Mouse (Mus musculus) heart, adult 2 months (tissue): ENCODE results near the gene Endov. TPM values are rescaled to one million over a fixed set of nuclear protein-coding genes. Genes with fewer than 3 reads are reported as not detected.

Experiments used
- DNase-seq, 2 experiments: peaks; one replicate each; pipeline ENCODE4 v3.0.0; 2021
- H3K27ac ChIP-seq: fragments of 200-600 bp; 2 replicates; pipeline ENCODE4 v1.8.1; 2022
- H3K27me3 ChIP-seq: fragments of 200-500 bp; 2 replicates; pipeline ENCODE4 v1.6.1; 2012; ENCODE audit warnings: mild to moderate bottlenecking, low read length, inconsistent platforms, mixed read lengths; ENCODE audit not compliant: control insufficient read depth, insufficient read depth
- H3K36me3 ChIP-seq: fragments of 200-500 bp; 2 replicates; pipeline ENCODE4 v1.6.1; 2012; ENCODE audit warnings: low read length, inconsistent platforms; ENCODE audit not compliant: control insufficient read depth, insufficient read depth
- H3K4me1 ChIP-seq: fragments of 200-500 bp; 2 replicates; pipeline ENCODE4 v1.6.1; 2011; ENCODE audit warnings: low read length; ENCODE audit not compliant: control insufficient read depth, insufficient read depth
- H3K4me3 ChIP-seq: fragments of 200-600 bp; 2 replicates; pipeline ENCODE4 v1.8.1; 2022
- H3K79me2 ChIP-seq: fragments of 200-500 bp; replicated peaks from 2 replicates; pipeline ENCODE4 v1.6.1; 2012; ENCODE audit warnings: mild to moderate bottlenecking, inconsistent platforms, low read length, moderate library complexity, mixed read lengths; ENCODE audit not compliant: control insufficient read depth, insufficient read depth
- H3K9ac ChIP-seq: fragments of 200-500 bp; 2 replicates; pipeline ENCODE4 v1.6.1; 2012; ENCODE audit warnings: low read depth, mild to moderate bottlenecking, control low read depth, inconsistent platforms, low read length, mixed read lengths
- CTCF ChIP-seq: fragments of 200-600 bp; IDR thresholded peaks from 2 replicates; pipeline ENCODE4 v1.8.1; 2022; ENCODE audit warnings: antibody characterized with exemption, mild to moderate bottlenecking, moderate library complexity
- EP300 ChIP-seq: fragments of 200-500 bp; IDR thresholded peaks from 2 replicates; pipeline ENCODE4 v1.6.1; 2011; ENCODE audit warnings: low read depth, low read length, control low read depth; ENCODE audit not compliant: insufficient read depth
- POLR2A ChIP-seq: fragments of 200-500 bp; IDR thresholded peaks from 2 replicates; pipeline ENCODE4 v1.6.1; 2011; ENCODE audit warnings: mild to moderate bottlenecking, low read depth, low read length, control low read depth; ENCODE audit not compliant: insufficient read depth
- WGBS: fragments of 180-500 bp; shearing (Covaris S2); methylation state at CpG from one replicate; pipeline ENCODE4 v1.1.7; 2018; 5-methylcytosine and 5-hydroxymethylcytosine counted together
- intact Hi-C: fragments of 180-260 bp; cut with DNase I; formaldehyde crosslinking; loops from one replicate; pipeline ENCODE4 v1.15.1; 2025
- long read RNA-seq: library from polyadenylated mRNA; stranded (forward); transcript quantifications from one replicate; pipeline ENCODE4 v2.0.0, GENCODE M21; 2021
- polyA plus RNA-seq: library from polyadenylated mRNA; depleted of rRNA; stranded (reverse); fragments of >200 nt; gene quantifications from 2 replicates; pipeline ENCODE4 v1.2.3, GENCODE M21; 2012; rRNA removed
- total RNA-seq, 2 experiments: library from RNA; stranded (reverse); gene quantifications; 2 replicates each; pipeline ENCODE4 v1.2.3; 2021

Gene Endov
- total RNA-seq (1 to 10 TPM; 6.9 to 7.3 TPM), polyA plus RNA-seq (6.9 and 8.3 TPM in 2 replicates)
- long read RNA-seq, partial matches to known transcripts = 0 of 2 reads
- long read RNA-seq, other reads (novel, unspliced or antisense) = 2 of 2 reads

GRCm38 (mm10) chr11:119490861-119491689 lies at the start of gene Endov:
Endov (plus strand) TSS chr11:119491347.
- Histone ChIP-seq H3K27me3 (no peaks in the 10 kb centered on the region), H3K27ac (peak within 1 kb of the TSS; percentile 92), H3K9ac (peak within 1 kb of the TSS; percentile 84), H3K36me3 (no peaks in the 10 kb centered on the region), H3K4me1 (0 out of 2 replicates have a peak, but pooled peaks cover 2% of the 10 kb centered on the region), H3K4me3 (peak within 1 kb of the TSS; percentile 81), H3K79me2 (no peaks in the 10 kb centered on the region; the same call in 1 of the 2 replicates)
- 1% methylated on average over 66 of the region's 66 CpGs for WGBS
- no peak for TF ChIP-seq EP300
- peak; percentile 99 for TF ChIP-seq CTCF
- peak; percentile 56 for TF ChIP-seq POLR2A
- intact Hi-C loops = loop anchor here (5.0 kb wide), 1 partner anchor 111 kb away; the partner anchor contains the start of gene Rptor
- peak; percentile 98 to 99 for DNase-seq

- intact Hi-C loops = no loop called here
- Histone ChIP-seq H3K27ac (no peak overlapping the region), H3K36me3 (no peaks in the 10 kb centered on the region), H3K79me2 (no peaks in the 10 kb centered on the region), H3K9ac (no peak overlapping the region), H3K27me3 (no peaks in the 10 kb centered on the region), H3K4me3 (no peak overlapping the region), H3K4me1 (no peaks in the 10 kb centered on the region)
- WGBS = 93% methylated on average over 8 of the region's 8 CpGs
- no peak for DNase-seq
- TF ChIP-seq POLR2A = no peak
- TF ChIP-seq CTCF = peak; percentile 47
These were observed 48.9 kb upstream of the Endov start for GRCm38 (mm10) chr11:119442199-119442598.

GRCm38 (mm10) chr11:119443442-119443841 lies 47.7 kb upstream of the Endov start:
- Histone ChIP-seq H3K27me3 (no peaks in the 10 kb centered on the region), H3K79me2 (no peaks in the 10 kb centered on the region), H3K36me3 (no peaks in the 10 kb centered on the region), H3K4me3 (no peak overlapping the region), H3K4me1 (no peaks in the 10 kb centered on the region), H3K27ac (no peak overlapping the region), H3K9ac (no peak overlapping the region)
- whole genome bisulfite sequencing = 91% methylated on average over 9 of the region's 9 CpGs
- no peak for TF ChIP-seq EP300
- TF ChIP-seq CTCF = no peak
- no peak for TF ChIP-seq POLR2A
- intact Hi-C loops = no loop called here
- no peak for DNase-seq

GRCm38 (mm10) chr11:119456097-119456496 lies 35.0 kb upstream of the Endov start:
- no peaks in the 10 kb centered on the region for H3K79me2 ChIP-seq
- WGBS = 68% methylated on average over 4 of the region's 4 CpGs
- H3K27me3 ChIP-seq = no peaks in the 10 kb centered on the region
- H3K27ac ChIP-seq = no peak overlapping the region
- no peak for DNase-seq
- TF ChIP-seq POLR2A (no peak), EP300 (no peak), CTCF (no peak)
- no peak overlapping the region for H3K4me3 ChIP-seq
- intact Hi-C loops = no loop called here
- H3K9ac ChIP-seq = no peak overlapping the region
- H3K4me1 ChIP-seq = no peaks in the 10 kb centered on the region
- H3K36me3 ChIP-seq = no peaks in the 10 kb centered on the region; the same call in 1 of the 2 replicates

GRCm38 (mm10) chr11:119477876-119478275 lies 13.3 kb upstream of the Endov start:
- no peak overlapping the region for H3K4me3 ChIP-seq
- no peak overlapping the region for H3K9ac ChIP-seq
- DNase-seq = no peak
- no peaks in the 10 kb centered on the region for H3K4me1 ChIP-seq
- H3K36me3 ChIP-seq = no peaks in the 10 kb centered on the region
- intact Hi-C loops = no loop called here
- H3K27me3 ChIP-seq = no peaks in the 10 kb centered on the region
- 88% methylated on average over 4 of the region's 4 CpGs for WGBS
- no peaks in the 10 kb centered on the region for H3K79me2 ChIP-seq
- no peak overlapping the region for H3K27ac ChIP-seq
- TF ChIP-seq POLR2A = no peak
- no peak for TF ChIP-seq EP300
- no peak for TF ChIP-seq CTCF

- TF ChIP-seq EP300 (no peak), POLR2A (no peak), CTCF (no peak)
- WGBS = 4% methylated on average over 27 of the region's 27 CpGs
- Histone ChIP-seq H3K4me3 (peak overlapping the region; percentile 81), H3K27me3 (no peaks in the 10 kb centered on the region), H3K9ac (peak overlapping the region; percentile 84), H3K4me1 (0 out of 2 replicates have a peak, but pooled peaks cover 2% of the 10 kb centered on the region), H3K79me2 (no peaks in the 10 kb centered on the region; the same call in 1 of the 2 replicates), H3K36me3 (no peaks in the 10 kb centered on the region), H3K27ac (peak overlapping the region; percentile 92)
- DNase-seq = no peak
- intact Hi-C loops = loop anchor here (5.0 kb wide), 1 partner anchor 111 kb away; the partner anchor contains the start of gene Rptor
These were observed 542 bp downstream of the Endov start for GRCm38 (mm10) chr11:119491690-119492087.
